Mouse (Mus musculus) adrenal gland, postnatal 36 days (tissue): ENCODE data around the gene Med23. TPM values are rescaled to one million over a fixed set of nuclear protein-coding genes. Genes with fewer than 3 reads are reported as not detected.

ENCODE experiments used
- DNase-seq, 2 experiments: peaks; one replicate each; pipeline ENCODE4 v3.0.0; 2021; ENCODE audit warnings: mixed read lengths in 1 of 2
- microRNA-seq: library from miRNA; unstranded; fragments of <30 nt; microRNA quantifications from one replicate; pipeline ENCODE4 v1.2.0, GENCODE M21; 2021
- total RNA-seq, 2 experiments: library from RNA; stranded (reverse); gene quantifications; 2 replicates each; pipeline ENCODE4 v1.2.3; 2021

The Med23 gene
- total RNA-seq, 2 experiments from 2014 or later, result 24.1 to 26.4 TPM

DNA sequence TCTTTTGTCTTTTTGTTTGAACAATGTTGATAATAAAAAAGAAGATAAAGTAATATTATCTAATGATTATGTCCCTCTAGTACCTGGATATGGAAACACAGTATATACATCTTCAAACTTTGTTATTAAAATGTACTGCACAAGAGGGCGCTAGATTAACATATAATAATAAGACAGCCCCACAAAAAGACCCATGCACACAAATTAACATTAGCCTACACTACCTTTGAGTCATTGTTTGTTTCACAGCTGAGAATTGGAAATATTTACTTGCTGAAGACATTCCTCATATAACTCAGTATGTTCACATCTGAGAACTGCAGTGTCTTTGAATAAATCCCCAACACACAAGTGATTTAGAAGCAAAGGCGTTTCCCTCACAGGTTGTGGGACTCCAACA, 91.3 kb downstream of the Med23 start:
- DNase-seq, result no peak

DNA sequence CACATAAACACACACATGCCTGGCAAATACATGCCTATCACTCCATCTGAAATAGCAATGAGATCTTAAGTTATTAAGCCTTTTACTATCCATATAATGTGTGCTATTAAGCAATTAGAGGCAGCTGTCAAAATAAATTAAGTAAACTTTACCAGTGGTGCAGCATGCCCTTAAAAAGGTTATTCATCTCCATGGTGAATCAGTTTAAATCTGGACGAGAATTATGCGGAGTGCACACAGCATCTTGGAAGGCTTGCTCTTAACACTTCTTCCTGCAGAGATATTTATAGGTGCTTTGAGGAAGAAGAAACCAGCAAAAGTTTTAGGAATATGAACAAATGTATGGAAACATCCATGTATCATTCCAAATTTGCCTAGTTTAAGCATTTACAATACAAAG, 92.1 kb downstream of the Med23 start:
- DNase-seq, result no peak

Small RNA genes within 50 kb of the gene (microRNA-seq; reads per million reads assigned to microRNA genes)
- gene Mir6905, result not detected

Other genes with a start within 250 kb of the Med23 start
- 1 to 10 TPM; 2.7 to 3.8 TPM for gene Enpp1, start 157.8 kb upstream of the Med23 start, total RNA-seq
- 1 to 10 TPM; 1.3 to 1.8 TPM for gene Enpp3, start 27.2 kb upstream of the Med23 start, total RNA-seq
- gene Arg1, start 57.5 kb downstream of the Med23 start, total RNA-seq, result under 1 TPM in 1 of 2 experiments, not detected in 1; 0.70 TPM